Mouse (Mus musculus) c-Kit-positive CD71-positive TER-119-positive erythroid progenitor cells, embryonic 14.5 days (primary cell): ENCODE data around the gene Aff1.

Experiments
- DNase-seq: peaks from one replicate; pipeline ENCODE4 v3.0.0-alpha.2; 2013; ENCODE audit warnings: low spot score

The Aff1 gene

DNA sequence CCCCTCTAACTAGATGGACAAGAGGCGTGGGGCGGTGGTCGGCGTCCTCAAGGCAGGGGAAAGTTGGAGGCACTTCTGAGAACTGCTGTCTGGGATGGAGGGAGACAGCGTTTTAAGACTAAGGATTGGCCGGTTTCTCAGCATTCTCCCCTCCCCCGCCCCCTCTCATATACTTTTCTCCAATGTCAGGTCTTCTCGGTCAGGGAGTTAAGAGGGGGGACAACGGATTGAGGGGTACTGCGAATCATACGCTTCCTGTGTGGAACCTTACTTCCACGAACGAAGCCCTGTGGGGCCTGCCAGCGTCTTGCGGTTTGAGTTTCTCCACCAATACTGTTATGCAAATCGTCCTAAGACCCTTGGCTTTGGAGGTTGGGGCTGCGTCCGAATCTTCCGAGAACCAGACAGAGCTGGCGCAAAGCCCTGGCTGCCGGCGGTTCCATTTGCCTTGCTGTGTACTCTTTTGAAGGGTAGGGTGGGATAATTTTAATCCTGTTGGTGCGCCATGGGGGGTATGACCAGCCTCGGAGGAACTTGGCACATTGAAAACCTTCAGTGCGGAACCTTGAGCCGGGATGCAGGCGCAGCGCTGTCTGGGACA is 967 bp downstream of the Aff1 start:
- no peak for DNase-seq

GRCm38 (mm10) chr5:103694094-103694493 is 1.9 kb downstream of the Aff1 start:
- DNase-seq: no peak

DNA sequence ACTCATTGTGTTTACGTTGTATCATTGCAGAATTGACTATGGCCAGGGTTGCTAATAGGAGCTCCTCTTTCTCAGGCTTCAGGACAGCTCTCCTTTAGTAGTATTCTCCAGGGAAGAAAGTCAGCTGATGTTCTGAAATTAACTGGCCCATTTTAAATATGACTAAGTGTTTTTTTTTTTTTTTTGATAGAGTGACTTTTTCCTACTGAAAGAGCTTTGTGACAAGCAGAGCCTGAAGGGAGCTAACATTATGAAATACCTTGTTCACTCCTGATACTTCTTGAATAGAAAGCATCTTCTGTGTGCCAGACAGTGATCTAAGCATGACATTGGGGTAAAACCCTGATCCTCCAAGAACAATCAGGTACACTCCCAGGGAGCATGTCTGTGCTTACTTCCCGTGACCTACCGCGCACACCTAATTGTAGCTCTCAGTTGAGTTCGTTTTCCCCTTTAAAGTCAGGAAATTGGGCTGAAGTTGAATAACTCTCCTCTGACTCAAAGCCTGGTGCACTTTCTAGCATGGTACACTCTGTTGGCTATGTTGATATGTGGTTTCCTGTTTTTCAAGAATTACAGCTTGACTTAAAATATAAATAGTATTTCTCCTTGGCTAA is 5.8 kb downstream of the Aff1 start:
- DNase-seq: no peak

DNA sequence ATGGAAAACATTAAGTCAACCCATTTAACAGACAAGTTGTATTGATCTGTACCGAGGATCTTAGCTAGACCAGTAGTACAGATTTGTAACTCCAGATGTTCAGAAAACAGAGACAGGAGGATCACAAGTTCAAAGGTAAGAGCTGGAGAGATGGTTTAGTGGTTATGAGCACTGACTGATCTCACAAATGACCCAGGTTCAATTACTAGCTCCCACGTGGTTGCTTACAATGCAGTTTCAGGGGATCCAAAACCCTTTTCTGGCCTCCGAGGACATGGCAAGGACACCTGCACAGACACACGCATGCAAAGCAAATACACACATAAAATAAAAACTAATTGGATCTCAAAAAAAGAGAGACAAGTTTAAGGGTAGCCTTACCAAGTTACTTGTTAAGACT is 6.4 kb downstream of the Aff1 start:
- DNase-seq: no peak

- no peak for DNase-seq
Measured at GRCm38 (mm10) chr5:103699537-103699936, 7.4 kb downstream of the Aff1 start.

GRCm38 (mm10) chr5:103700661-103701060 is 8.5 kb downstream of the Aff1 start:
- no peak for DNase-seq

GRCm38 (mm10) chr5:103701466-103701865 is 9.3 kb downstream of the Aff1 start:
- DNase-seq: peak; percentile 31

- no peak for DNase-seq
Measured at GRCm38 (mm10) chr5:103702527-103702926, 10.4 kb downstream of the Aff1 start.

GRCm38 (mm10) chr5:103705331-103705730 is 13.2 kb downstream of the Aff1 start:
- DNase-seq: no peak

GRCm38 (mm10) chr5:103705874-103706273 is 13.7 kb downstream of the Aff1 start:
- DNase-seq: no peak

- peak; percentile 38 for DNase-seq
Measured at GRCm38 (mm10) chr5:103709044-103709443, 16.9 kb downstream of the Aff1 start.

- no peak for DNase-seq
Measured at GRCm38 (mm10) chr5:103711886-103712285, 19.7 kb downstream of the Aff1 start.

DNA sequence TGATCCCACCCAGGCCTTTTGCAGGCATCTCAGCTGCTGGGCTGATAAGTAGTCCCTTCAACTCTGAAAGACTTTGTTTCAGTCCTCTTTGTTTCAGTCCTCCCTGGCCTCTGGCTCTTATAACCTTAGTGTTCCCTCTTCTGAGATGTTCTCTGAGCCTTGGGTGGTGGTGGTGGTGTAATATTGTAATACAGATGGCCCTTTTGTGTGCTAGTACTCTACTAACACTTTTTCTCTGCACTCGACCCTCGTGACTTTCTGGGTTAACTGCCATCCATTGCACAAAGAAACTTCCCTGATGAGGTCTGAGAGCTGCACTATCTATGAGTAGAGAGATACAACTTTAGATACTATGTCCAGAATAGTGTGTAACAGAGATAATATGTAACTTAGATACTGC is 21.2 kb downstream of the Aff1 start:
- DNase-seq: no peak

DNA sequence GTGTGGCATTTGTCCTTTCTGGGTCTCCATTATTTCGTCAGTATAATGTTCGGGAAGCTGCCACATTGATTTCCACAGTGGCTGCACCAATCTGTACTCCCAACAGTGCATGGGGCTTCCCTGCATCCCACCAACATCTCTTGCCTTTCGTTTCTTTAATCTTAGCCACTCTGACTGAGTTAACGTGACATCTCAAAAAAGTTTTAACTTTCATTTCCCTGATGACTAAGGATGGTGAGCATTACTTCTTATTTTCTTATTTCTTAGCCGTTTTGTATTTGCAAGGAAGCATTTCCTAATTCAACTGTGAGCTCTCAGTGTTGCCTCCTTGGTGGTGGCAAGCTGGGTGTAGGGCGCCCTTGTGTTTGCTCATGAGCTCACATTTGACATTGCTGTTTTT is 22.8 kb downstream of the Aff1 start:
- DNase-seq: no peak

DNA sequence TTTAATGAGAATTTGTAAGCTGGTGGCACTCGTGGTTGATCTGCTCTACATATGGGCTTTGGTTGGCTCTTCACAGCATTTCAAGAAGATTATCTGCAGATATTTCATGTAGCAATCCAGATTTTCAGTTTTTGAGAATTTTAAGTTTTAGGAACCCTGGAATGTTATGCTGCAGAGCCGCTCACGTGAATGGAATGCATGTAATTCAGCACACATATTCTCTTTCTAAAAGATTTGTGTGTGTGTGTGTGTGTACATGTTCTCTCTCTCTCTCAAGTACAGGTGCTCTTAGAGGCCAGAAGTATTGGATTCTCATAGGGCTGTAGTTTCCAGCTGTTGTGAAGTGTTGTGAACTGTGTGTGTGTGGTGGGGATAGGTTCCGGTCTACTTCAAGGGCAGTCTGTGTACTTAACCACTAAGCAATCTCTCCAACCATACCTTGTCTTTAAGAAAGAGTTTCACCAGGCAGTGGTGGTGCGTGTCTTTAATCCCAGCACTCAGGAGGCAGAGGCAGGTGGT is 24.7 kb downstream of the Aff1 start:
- DNase-seq: no peak

- DNase-seq: no peak
Measured at GRCm38 (mm10) chr5:103719131-103719530, 27.0 kb downstream of the Aff1 start.

DNA sequence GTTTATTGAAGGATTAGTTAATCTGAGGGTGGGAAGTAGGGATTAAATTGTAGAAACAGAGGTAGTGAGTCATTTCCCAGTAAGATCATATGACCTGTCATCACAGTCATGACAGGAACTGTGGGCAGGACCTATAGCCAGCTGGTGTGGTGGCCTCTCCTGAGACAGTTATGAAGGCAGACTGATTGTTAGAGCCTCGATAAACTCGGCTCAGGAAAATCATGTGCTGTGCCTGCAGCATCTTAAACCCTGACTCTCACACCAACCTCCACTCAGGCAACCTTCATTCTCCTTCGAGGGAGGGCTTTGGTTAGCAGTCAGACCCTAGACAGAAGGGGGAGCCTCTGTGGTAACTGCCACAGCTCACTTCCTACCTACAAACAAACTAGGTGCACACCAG is 27.7 kb downstream of the Aff1 start:
- no peak for DNase-seq

DNA sequence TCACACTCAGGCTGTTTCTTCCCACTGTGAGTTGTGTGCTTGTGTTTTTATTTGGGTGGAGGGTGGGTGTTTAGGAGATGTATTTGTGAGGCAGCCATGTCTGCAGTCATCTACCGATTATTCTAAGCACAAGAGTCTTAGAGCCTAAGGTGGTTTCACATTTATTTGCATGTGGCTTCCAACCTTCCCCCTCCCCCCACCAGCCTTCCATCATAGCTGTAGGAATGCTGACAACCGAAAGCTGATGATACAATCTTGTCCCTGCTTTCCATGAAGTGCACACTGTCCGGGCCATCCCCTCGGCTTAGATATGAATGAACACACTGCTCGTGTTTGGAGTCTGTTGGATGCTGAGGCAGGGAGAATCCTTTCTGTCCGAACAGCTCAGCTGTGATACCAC is 28.8 kb downstream of the Aff1 start:
- DNase-seq: no peak

- no peak for DNase-seq
Measured at GRCm38 (mm10) chr5:103721490-103721889, 29.3 kb downstream of the Aff1 start.

GRCm38 (mm10) chr5:103722721-103723120 is 30.5 kb downstream of the Aff1 start:
- DNase-seq: no peak

DNA sequence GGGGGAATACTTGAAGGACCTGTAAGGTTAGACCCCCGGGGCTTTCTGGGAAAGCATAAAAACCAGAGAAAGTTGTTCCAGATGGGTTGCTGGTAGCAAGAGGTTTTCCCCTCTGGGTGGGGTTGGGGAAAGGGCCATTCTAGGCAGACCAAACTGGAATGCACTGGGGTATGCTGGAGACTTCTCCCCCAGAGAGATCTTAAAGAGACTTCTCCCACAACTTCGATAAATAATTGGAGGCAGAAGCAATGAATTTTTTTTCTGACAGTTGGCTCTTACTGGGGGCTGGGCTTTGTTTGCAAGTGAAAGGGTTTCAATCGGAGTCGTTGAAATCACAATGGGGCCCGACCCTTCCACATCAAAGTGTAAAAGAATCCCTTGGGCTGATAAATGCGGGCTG is 32.2 kb downstream of the Aff1 start:
- no peak for DNase-seq

GRCm38 (mm10) chr5:103724823-103725222 is 32.6 kb downstream of the Aff1 start:
- DNase-seq: no peak

- DNase-seq: no peak
Measured at GRCm38 (mm10) chr5:103725268-103726149, 33.3 kb downstream of the Aff1 start.
